Mouse (Mus musculus) forebrain, embryonic 14.5 days (tissue): ENCODE measurements around the gene Serinc5. TPM values are rescaled to one million over a fixed set of nuclear protein-coding genes. Genes with fewer than 3 reads are reported as not detected.

Experiments
- ATAC-seq: fragments of 200-750 bp; cut with Nextera tagmentation; 2 replicates; pipeline ENCODE4 v1.8.0; 2017; ENCODE audit warnings: mild to moderate bottlenecking, moderate library complexity
- DNase-seq: peaks from one replicate; pipeline ENCODE4 v3.0.0-alpha.2; 2015; ENCODE audit warnings: low spot score
- H3K27ac ChIP-seq: fragments of 300-500 bp; sonication (generic); 2 replicates; pipeline ENCODE4 v1.5.1; 2014; ENCODE audit warnings: low read depth, mild to moderate bottlenecking, control low read depth, low read length, moderate library complexity
- H3K27me3 ChIP-seq: fragments of 300-500 bp; sonication (generic); replicated peaks from 2 replicates; pipeline ENCODE4 v1.6.1; 2014; ENCODE audit warnings: low read length, control low read depth, mixed read lengths; ENCODE audit not compliant: control insufficient read depth, insufficient read depth
- H3K36me3 ChIP-seq: fragments of 300-500 bp; sonication (generic); 2 replicates; pipeline ENCODE4 v1.6.1; 2014; ENCODE audit warnings: low read length, control low read depth; ENCODE audit not compliant: control insufficient read depth, insufficient read depth
- H3K4me1 ChIP-seq: fragments of 300-500 bp; sonication (generic); 2 replicates; pipeline ENCODE4 v1.6.1; 2014; ENCODE audit warnings: antibody characterized with exemption, low read length, control low read depth; ENCODE audit not compliant: control insufficient read depth, insufficient read depth
- H3K4me2 ChIP-seq: fragments of 300-500 bp; sonication (generic); 2 replicates; pipeline ENCODE4 v1.6.1; 2014; ENCODE audit warnings: mild to moderate bottlenecking, control low read depth, low read length
- H3K4me3 ChIP-seq: fragments of 300-500 bp; sonication (generic); 2 replicates; pipeline ENCODE4 v1.5.1; 2014; ENCODE audit warnings: low read depth, low read length, control low read depth
- H3K9ac ChIP-seq: fragments of 300-500 bp; sonication (generic); 2 replicates; pipeline ENCODE4 v1.6.1; 2014; ENCODE audit warnings: mild to moderate bottlenecking, low read length, control low read depth, moderate library complexity
- H3K9me3 ChIP-seq: fragments of 300-500 bp; sonication (generic); replicated peaks from 2 replicates; pipeline ENCODE4 v1.6.1; 2016; ENCODE audit warnings: low read length, control low read depth, mixed read lengths; ENCODE audit not compliant: control insufficient read depth
- WGBS: fragments of 180-500 bp; shearing (Covaris S2); extraction: QIAGEN DNeasy Blood & Tissue Kit; methylation state at CpG from one replicate; pipeline ENCODE4 v1.1.7; 2014; 5-methylcytosine and 5-hydroxymethylcytosine counted together
- polyA plus RNA-seq: library from polyadenylated mRNA; unstranded; fragments of >200 nt; fragmentation: Nextera tagmentation; extraction: Ambion mirVana; gene quantifications from 2 replicates; pipeline ENCODE4 v1.2.1, GENCODE M21; 2014

Gene Serinc5
- polyA plus RNA-seq, 1 experiment from 2014 or later, result 13.7 TPM

GRCm38 (mm10) chr13:92609486-92610310 is 1.2 kb upstream of the Serinc5 start:
- peaks cover 4% of the 10 kb centered on the region; the same call in 1 of the 2 replicates for H3K4me1 ChIP-seq
- peak overlapping the region; percentile 80 for H3K4me2 ChIP-seq
- no peaks in the 10 kb centered on the region for H3K27me3 ChIP-seq
- no peaks in the 10 kb centered on the region for H3K36me3 ChIP-seq
- no peak overlapping the region; the same call in 1 of the 2 replicates for H3K27ac ChIP-seq
- no peak for ATAC-seq
- 8% methylated on average over 13 of the region's 13 CpGs for WGBS
- no peak overlapping the region; the same call in 1 of the 2 replicates for H3K9ac ChIP-seq
- no peaks in the 10 kb centered on the region for H3K9me3 ChIP-seq
- H3K4me3 ChIP-seq, result peak overlapping the region; percentile 80; the same call in 1 of the 2 replicates
- no peak for DNase-seq

- H3K4me3 ChIP-seq, result peak overlapping the region; percentile 80
- peak overlapping the region; percentile 80 for H3K4me2 ChIP-seq
- peaks cover 4% of the 10 kb centered on the region; the same call in 1 of the 2 replicates for H3K4me1 ChIP-seq
These were observed 428 bp downstream of the Serinc5 start for GRCm38 (mm10) chr13:92611254-92611784.

GRCm38 (mm10) chr13:92611917-92612316 is 1.0 kb downstream of the Serinc5 start:
- no peak for ATAC-seq
- H3K27ac ChIP-seq, result no peak overlapping the region
- H3K9me3 ChIP-seq, result no peaks in the 10 kb centered on the region
- peaks cover 4% of the 10 kb centered on the region; the same call in 1 of the 2 replicates for H3K4me1 ChIP-seq
- no peaks in the 10 kb centered on the region for H3K36me3 ChIP-seq
- no peak for DNase-seq
- H3K4me3 ChIP-seq, result peak overlapping the region; percentile 80
- H3K4me2 ChIP-seq, result peak overlapping the region; percentile 80
- peak overlapping the region; percentile 82 for H3K9ac ChIP-seq
- H3K27me3 ChIP-seq, result no peaks in the 10 kb centered on the region
- 5% methylated on average over 7 of the region's 7 CpGs for WGBS

More at GRCm38 (mm10) chr13:92611254-92611784, 428 bp downstream of the Serinc5 start:
- Histone ChIP-seq H3K27me3 (no peaks in the 10 kb centered on the region), H3K9ac (peak overlapping the region; percentile 82), H3K9me3 (no peaks in the 10 kb centered on the region), H3K27ac (no peak overlapping the region), H3K36me3 (no peaks in the 10 kb centered on the region)
- DNase-seq (peak; percentile 42), ATAC-seq (peak; percentile 52)
- WGBS, result under 1% methylated on average over 43 of the region's 43 CpGs

GRCm38 (mm10) chr13:92613094-92613493 is 2.2 kb downstream of the Serinc5 start:
- no peak for ATAC-seq

GRCm38 (mm10) chr13:92615201-92615600 is 4.3 kb downstream of the Serinc5 start:
- Histone ChIP-seq H3K36me3 (no peaks in the 10 kb centered on the region), H3K9me3 (no peaks in the 10 kb centered on the region), H3K4me1 (peaks cover 2% of the 10 kb centered on the region; the same call in 1 of the 2 replicates), H3K27ac (no peak overlapping the region), H3K4me3 (no peak overlapping the region), H3K4me2 (no peak overlapping the region), H3K27me3 (no peaks in the 10 kb centered on the region), H3K9ac (no peak overlapping the region)
- DNase-seq, result no peak
- no peak for ATAC-seq
- 82% methylated on average over 5 of the region's 5 CpGs for WGBS

More at GRCm38 (mm10) chr13:92613094-92613493, 2.2 kb downstream of the Serinc5 start:
- H3K9ac ChIP-seq, result no peak overlapping the region
- no peak for DNase-seq
- 0 out of 2 replicates have a peak overlapping the region, but pooled peaks have one; percentile 5 for H3K4me2 ChIP-seq
- no peaks in the 10 kb centered on the region for H3K9me3 ChIP-seq
- H3K27me3 ChIP-seq, result no peaks in the 10 kb centered on the region
- no peaks in the 10 kb centered on the region for H3K36me3 ChIP-seq
- WGBS, result 93% methylated on average over 5 of the region's 5 CpGs
- H3K27ac ChIP-seq, result no peak overlapping the region
- no peak overlapping the region for H3K4me3 ChIP-seq
- peaks cover 4% of the 10 kb centered on the region; the same call in 1 of the 2 replicates for H3K4me1 ChIP-seq

GRCm38 (mm10) chr13:92616459-92616858 is 5.6 kb downstream of the Serinc5 start:
- no peaks in the 10 kb centered on the region for H3K4me1 ChIP-seq
- H3K9me3 ChIP-seq, result no peaks in the 10 kb centered on the region
- ATAC-seq (no peak), DNase-seq (no peak)
- H3K9ac ChIP-seq, result no peak overlapping the region
- no peak overlapping the region for H3K4me3 ChIP-seq
- 96% methylated on average over 8 of the region's 8 CpGs for WGBS
- H3K4me2 ChIP-seq, result no peak overlapping the region
- no peaks in the 10 kb centered on the region for H3K27me3 ChIP-seq
- no peak overlapping the region for H3K27ac ChIP-seq
- H3K36me3 ChIP-seq, result no peaks in the 10 kb centered on the region

- Histone ChIP-seq H3K27me3 (no peaks in the 10 kb centered on the region), H3K4me1 (no peaks in the 10 kb centered on the region), H3K4me3 (no peak overlapping the region), H3K9ac (no peak overlapping the region), H3K4me2 (no peak overlapping the region), H3K27ac (no peak overlapping the region), H3K9me3 (no peaks in the 10 kb centered on the region), H3K36me3 (no peaks in the 10 kb centered on the region)
- 92% methylated on average over 1 of the region's 1 CpGs for WGBS
- ATAC-seq (no peak), DNase-seq (no peak)
These were observed 15.3 kb downstream of the Serinc5 start for GRCm38 (mm10) chr13:92626196-92626595.

GRCm38 (mm10) chr13:92626725-92627124 is 15.8 kb downstream of the Serinc5 start:
- no peaks in the 10 kb centered on the region for H3K9me3 ChIP-seq
- H3K27ac ChIP-seq, result no peak overlapping the region
- no peak overlapping the region for H3K4me2 ChIP-seq
- H3K27me3 ChIP-seq, result no peaks in the 10 kb centered on the region
- no peak for DNase-seq
- no peaks in the 10 kb centered on the region for H3K4me1 ChIP-seq
- ATAC-seq, result no peak
- no peak overlapping the region for H3K9ac ChIP-seq
- WGBS, result 94% methylated on average over 5 of the region's 5 CpGs
- no peak overlapping the region for H3K4me3 ChIP-seq
- H3K36me3 ChIP-seq, result no peaks in the 10 kb centered on the region

- Histone ChIP-seq H3K27me3 (no peaks in the 10 kb centered on the region), H3K4me1 (peaks cover 4% of the 10 kb centered on the region; the same call in 1 of the 2 replicates), H3K27ac (no peak overlapping the region), H3K4me3 (no peak overlapping the region), H3K4me2 (no peak overlapping the region), H3K36me3 (no peaks in the 10 kb centered on the region), H3K9ac (no peak overlapping the region), H3K9me3 (no peaks in the 10 kb centered on the region)
- no peak for DNase-seq
- WGBS, result 91% methylated on average over 3 of the region's 3 CpGs
- ATAC-seq, result no peak
These were observed 18.6 kb downstream of the Serinc5 start for GRCm38 (mm10) chr13:92629509-92629908.
